Mouse (Mus musculus): Measurements from ENCODE around the gene Rgs8. TPM values are rescaled to one million over a fixed set of nuclear protein-coding genes. Genes with fewer than 3 reads are reported as not detected.

Gene Rgs8
- total and polyA plus RNA-seq, 3 experiments: not detected

GRCm38 (mm10) chr1:153681036-153681435 lies 28.2 kb downstream of the Rgs8 start:
- Histone ChIP-seq H3K4me3 (replicated peaks in 1 of 3; ENCODE audit: low read depth in 2 of 3, low read length in 2 of 3, poor library complexity in 1 of 3) (no peak overlapping the region), H3K27ac (ENCODE audit: insufficient read depth, low read depth) (no peak overlapping the region), H3K4me1 (ENCODE audit: control insufficient read depth in 1 of 2, insufficient read depth in 2 of 2) (peaks cover 3 to 18% of the 10 kb centered on the region in 2 experiments), H3K36me3 (replicated peaks in 1 of 2; ENCODE audit: control insufficient read depth in 1 of 2, insufficient read depth in 1 of 2, low read length in 1 of 2) (no peaks in the 10 kb centered on the region), H3K27me3 (replicated peaks) (peaks cover 3% of the 10 kb centered on the region), H3K4me2 (ENCODE audit: insufficient read depth, low read depth, poor library complexity, severe bottlenecking) (no peak overlapping the region), H3K79me2 (replicated peaks; ENCODE audit: control insufficient read depth, extremely low read depth, insufficient read depth, poor library complexity, severe bottlenecking) (no peaks in the 10 kb centered on the region), H3K9me3 (replicated peaks; ENCODE audit: low read length) (no peaks in the 10 kb centered on the region), H3K9ac (ENCODE audit: insufficient read depth, low read depth) (no peak overlapping the region)
- dilution Hi-C loops (cut with MboI; ENCODE audit: extremely low pct_ligation_motif_present, extremely low pct_unique_long_range_greater_than_20kb, low sequenced_read_pairs): no loop called here
- in situ Hi-C loops (cut with MboI; ENCODE audit: low pct_ligation_motif_present, low pct_unique_long_range_greater_than_20kb, low sequenced_read_pairs): loop anchor here (10.0 kb wide), 1 partner anchor 54 kb away; no protein-coding TSS in a partner anchor
- DNase-seq (ENCODE audit: extremely low read depth): no peak
- no peak for TF ChIP-seq RAD21 (IDR thresholded peaks at IDR 0.05; ENCODE audit: low read depth, low read length)
- TF ChIP-seq CTCF (conservative IDR thresholded peaks at IDR 0.05 in 1 of 2, IDR thresholded peaks at IDR 0.05 in 1 of 2; ENCODE audit: low read depth in 2 of 2, low read length in 2 of 2): no peak
- no peak for TF ChIP-seq E2F4 (IDR thresholded peaks at IDR 0.05; ENCODE audit: insufficient replicate concordance, low read depth, low read length)
- TF ChIP-seq MAFK (IDR thresholded peaks at IDR 0.05; ENCODE audit: insufficient replicate concordance, low read length): no peak
- TF ChIP-seq MEF2A (IDR thresholded peaks at IDR 0.05; ENCODE audit: borderline replicate concordance, low read depth, low read length): no peak
- no peak for TF ChIP-seq EP300 (IDR thresholded peaks at IDR 0.05; ENCODE audit: low read length)
- TF ChIP-seq JUN (IDR thresholded peaks at IDR 0.05; ENCODE audit: insufficient read depth, low read depth, low read length): no peak
- no peak for TF ChIP-seq CHD2 (IDR thresholded peaks at IDR 0.05; ENCODE audit: low read length)
- TF ChIP-seq ZKSCAN1 (IDR thresholded peaks at IDR 0.05; ENCODE audit: borderline replicate concordance, low read depth, low read length): no peak

- Histone ChIP-seq H3K9ac (ENCODE audit: insufficient read depth, low read depth) (no peak overlapping the region), H3K36me3 (replicated peaks in 1 of 2; ENCODE audit: control insufficient read depth in 1 of 2, insufficient read depth in 1 of 2, low read length in 1 of 2) (no peaks in the 10 kb centered on the region), H3K4me2 (ENCODE audit: insufficient read depth, low read depth, poor library complexity, severe bottlenecking) (no peak overlapping the region), H3K27me3 (replicated peaks) (peaks cover 8% of the 10 kb centered on the region), H3K79me2 (replicated peaks; ENCODE audit: control insufficient read depth, extremely low read depth, insufficient read depth, poor library complexity, severe bottlenecking) (no peaks in the 10 kb centered on the region), H3K4me3 (replicated peaks in 1 of 3; ENCODE audit: low read depth in 2 of 3, low read length in 2 of 3, poor library complexity in 1 of 3) (no peak overlapping the region), H3K9me3 (replicated peaks; ENCODE audit: low read length) (no peaks in the 10 kb centered on the region), H3K4me1 (ENCODE audit: control insufficient read depth in 1 of 2, insufficient read depth in 2 of 2) (peaks cover 3% of the 10 kb centered on the region in 2 experiments; a peak in 2 of 4 replicates), H3K27ac (ENCODE audit: insufficient read depth, low read depth) (no peak overlapping the region)
- DNase-seq (ENCODE audit: extremely low read depth): no peak
- in situ Hi-C loops (cut with MboI; ENCODE audit: low pct_ligation_motif_present, low pct_unique_long_range_greater_than_20kb, low sequenced_read_pairs) (loop anchor here (10.0 kb wide), 1 partner anchor 52 kb away; no protein-coding TSS in a partner anchor), dilution Hi-C loops (cut with MboI; ENCODE audit: extremely low pct_ligation_motif_present, extremely low pct_unique_long_range_greater_than_20kb, low sequenced_read_pairs) (no loop called here)
- TF ChIP-seq MEF2A (IDR thresholded peaks at IDR 0.05; ENCODE audit: borderline replicate concordance, low read depth, low read length) (no peak), JUN (IDR thresholded peaks at IDR 0.05; ENCODE audit: insufficient read depth, low read depth, low read length) (no peak), GABPA (IDR thresholded peaks at IDR 0.05; ENCODE audit: insufficient replicate concordance, low read depth, low read length) (no peak), JUND (conservative IDR thresholded peaks at IDR 0.05; ENCODE audit: low read depth, low read length) (no peak), RCOR1 (conservative IDR thresholded peaks at IDR 0.05; ENCODE audit: low read depth, low read length) (no peak), USF2 (conservative IDR thresholded peaks at IDR 0.05; ENCODE audit: low read depth, low read length) (no peak), ZMIZ1 (IDR thresholded peaks at IDR 0.05; ENCODE audit: low read depth, low read length) (no peak), MAFK (IDR thresholded peaks at IDR 0.05; ENCODE audit: insufficient replicate concordance, low read length) (no peak), MYC (IDR thresholded peaks at IDR 0.05; ENCODE audit: low read depth, low read length) (no peak), MAZ (IDR thresholded peaks at IDR 0.05; ENCODE audit: low read depth, low read length) (no peak), POLR2A (IDR thresholded peaks at IDR 0.05; ENCODE audit: low read depth, low read length) (no peak), IRF4 (IDR thresholded peaks at IDR 0.05; ENCODE audit: low read depth, low read length) (no peak), MAX (IDR thresholded peaks at IDR 0.05; ENCODE audit: low read length) (no peak), E2F4 (IDR thresholded peaks at IDR 0.05; ENCODE audit: insufficient replicate concordance, low read depth, low read length) (no peak), CTCF (conservative IDR thresholded peaks at IDR 0.05 in 1 of 2, IDR thresholded peaks at IDR 0.05 in 1 of 2; ENCODE audit: low read depth in 2 of 2, low read length in 2 of 2) (no peak)
These were observed 30.4 kb downstream of the Rgs8 start for GRCm38 (mm10) chr1:153683190-153683589.
